Mouse (Mus musculus) lung, embryonic 14.5 days (tissue): ENCODE measurements around the gene Idnk. TPM values are rescaled to one million over a fixed set of nuclear protein-coding genes. Genes with fewer than 3 reads are reported as not detected.

Experiments used
- ATAC-seq: fragments of 200-750 bp; cut with Nextera tagmentation; 2 replicates; pipeline ENCODE4 v1.8.0; 2017; ENCODE audit warnings: mild to moderate bottlenecking, moderate TSS enrichment, moderate library complexity; ENCODE audit not compliant: insufficient read depth
- DNase-seq: peaks from one replicate; pipeline ENCODE4 v3.0.0-alpha.2; 2015
- H3K27ac ChIP-seq: fragments of 300-500 bp; sonication (generic); 2 replicates; pipeline ENCODE4 v1.5.1; 2014; ENCODE audit warnings: low read depth, mild to moderate bottlenecking, moderate library complexity
- H3K27me3 ChIP-seq: fragments of 300-500 bp; sonication (generic); 2 replicates; pipeline ENCODE4 v1.6.1; 2014; ENCODE audit warnings: low read length, control low read depth; ENCODE audit not compliant: insufficient read depth
- H3K36me3 ChIP-seq: fragments of 300-500 bp; sonication (generic); 2 replicates; pipeline ENCODE4 v1.6.1; 2014; ENCODE audit warnings: control low read depth; ENCODE audit not compliant: insufficient read depth
- H3K4me1 ChIP-seq: fragments of 300-500 bp; sonication (generic); 2 replicates; pipeline ENCODE4 v1.6.1; 2014; ENCODE audit warnings: antibody characterized with exemption, control low read depth; ENCODE audit not compliant: insufficient read depth
- H3K4me2 ChIP-seq: fragments of 300-500 bp; sonication (generic); 2 replicates; pipeline ENCODE4 v1.6.1; 2014; ENCODE audit warnings: mild to moderate bottlenecking
- H3K4me3 ChIP-seq: fragments of 300-500 bp; sonication (generic); 2 replicates; pipeline ENCODE4 v1.5.1; 2014; ENCODE audit warnings: low read depth, low read length
- H3K9ac ChIP-seq: fragments of 300-500 bp; sonication (generic); 2 replicates; pipeline ENCODE4 v1.6.1; 2014
- H3K9me3 ChIP-seq: fragments of 300-500 bp; sonication (generic); 2 replicates; pipeline ENCODE4 v1.6.1; 2016; ENCODE audit warnings: low read depth, low read length, control low read depth
- CTCF ChIP-seq: IDR thresholded peaks from 2 replicates; pipeline ENCODE4 v1.5.1; 2016; ENCODE audit warnings: antibody characterized with exemption, low read depth
- WGBS: fragments of 180-500 bp; shearing (Covaris S2); extraction: QIAGEN DNeasy Blood & Tissue Kit; methylation state at CpG from one replicate; pipeline ENCODE4 v1.1.7; 2014; 5-methylcytosine and 5-hydroxymethylcytosine counted together
- polyA plus RNA-seq: library from polyadenylated mRNA; unstranded; fragments of >200 nt; fragmentation: Nextera tagmentation; extraction: Ambion mirVana; gene quantifications from 2 replicates; pipeline ENCODE4 v1.2.1, GENCODE M21; 2014

Gene Idnk
- polyA plus RNA-seq, 1 experiment from 2014 or later, result 30.9 TPM

GRCm38 (mm10) chr13:58192146-58192545 is 34.7 kb downstream of the Idnk start:
- ATAC-seq (no peak), DNase-seq (no peak)
- H3K4me1 ChIP-seq, result no peaks in the 10 kb centered on the region
- peaks cover 73% of the 10 kb centered on the region for H3K36me3 ChIP-seq
- H3K4me3 ChIP-seq, result no peak overlapping the region
- no peak overlapping the region for H3K27ac ChIP-seq
- 92% methylated on average over 6 of the region's 6 CpGs for WGBS
- no peak overlapping the region for H3K9ac ChIP-seq
- H3K9me3 ChIP-seq, result no peaks in the 10 kb centered on the region
- no peak for TF ChIP-seq CTCF
- no peak overlapping the region for H3K4me2 ChIP-seq
- no peaks in the 10 kb centered on the region for H3K27me3 ChIP-seq

- H3K4me3 ChIP-seq, result no peak overlapping the region
- no peaks in the 10 kb centered on the region for H3K27me3 ChIP-seq
- WGBS, result 96% methylated on average over 3 of the region's 3 CpGs
- no peak overlapping the region for H3K27ac ChIP-seq
- peaks cover 75% of the 10 kb centered on the region for H3K36me3 ChIP-seq
- no peak for DNase-seq
- no peaks in the 10 kb centered on the region for H3K9me3 ChIP-seq
- no peak for ATAC-seq
- H3K4me2 ChIP-seq, result no peak overlapping the region
- no peaks in the 10 kb centered on the region for H3K4me1 ChIP-seq
- no peak for TF ChIP-seq CTCF
- H3K9ac ChIP-seq, result no peak overlapping the region
These were observed 35.8 kb downstream of the Idnk start for GRCm38 (mm10) chr13:58193221-58193620.

DNA sequence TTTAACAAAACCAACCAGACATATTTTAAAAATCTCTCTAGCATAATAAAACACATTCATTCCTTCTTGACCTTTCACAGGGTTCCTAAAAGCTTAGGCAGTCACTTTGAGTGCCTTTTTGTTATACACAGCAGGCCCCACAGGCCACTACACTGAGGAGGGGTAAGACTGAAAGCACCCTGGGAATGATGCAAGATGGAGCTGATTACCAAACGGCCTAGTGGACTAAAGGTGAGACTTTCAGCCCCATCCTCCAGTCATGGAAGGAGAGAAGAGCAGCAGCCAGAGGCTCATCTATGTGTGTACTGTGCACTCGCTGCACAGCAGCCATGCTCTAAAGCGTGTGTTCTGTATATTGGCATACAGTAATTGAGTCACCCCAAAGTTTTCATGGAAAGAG is 37.5 kb downstream of the Idnk start:
- ATAC-seq (no peak), DNase-seq (no peak)
- no peaks in the 10 kb centered on the region for H3K4me1 ChIP-seq
- H3K9ac ChIP-seq, result no peak overlapping the region
- TF ChIP-seq CTCF, result no peak
- 88% methylated on average over 3 of the region's 3 CpGs for WGBS
- peaks cover 65% of the 10 kb centered on the region for H3K36me3 ChIP-seq
- no peak overlapping the region for H3K4me2 ChIP-seq
- no peaks in the 10 kb centered on the region for H3K27me3 ChIP-seq
- H3K9me3 ChIP-seq, result no peaks in the 10 kb centered on the region
- no peak overlapping the region for H3K27ac ChIP-seq
- H3K4me3 ChIP-seq, result no peak overlapping the region

- peaks cover 48% of the 10 kb centered on the region for H3K36me3 ChIP-seq
- DNase-seq, result no peak
- H3K27me3 ChIP-seq, result no peaks in the 10 kb centered on the region
- WGBS, result 77% methylated on average over 3 of the region's 3 CpGs
- TF ChIP-seq CTCF, result no peak
- no peak for ATAC-seq
- no peak overlapping the region for H3K27ac ChIP-seq
- no peak overlapping the region for H3K9ac ChIP-seq
- H3K9me3 ChIP-seq, result no peaks in the 10 kb centered on the region
- no peak overlapping the region for H3K4me2 ChIP-seq
- no peaks in the 10 kb centered on the region for H3K4me1 ChIP-seq
- H3K4me3 ChIP-seq, result no peak overlapping the region
These were observed 39.8 kb downstream of the Idnk start for GRCm38 (mm10) chr13:58197211-58197610.

GRCm38 (mm10) chr13:58197981-58198640 is 40.7 kb downstream of the Idnk start:
- Histone ChIP-seq H3K9ac (no peak overlapping the region), H3K27ac (no peak overlapping the region), H3K27me3 (no peaks in the 10 kb centered on the region), H3K36me3 (peaks cover 40% of the 10 kb centered on the region), H3K4me2 (no peak overlapping the region), H3K4me1 (no peaks in the 10 kb centered on the region), H3K4me3 (no peak overlapping the region), H3K9me3 (no peaks in the 10 kb centered on the region)
- DNase-seq (no peak), ATAC-seq (no peak)
- 85% methylated on average over 7 of the region's 7 CpGs for WGBS
- TF ChIP-seq CTCF, result no peak

GRCm38 (mm10) chr13:58201343-58201742 is 43.9 kb downstream of the Idnk start:
- Histone ChIP-seq H3K4me1 (no peaks in the 10 kb centered on the region), H3K27ac (no peak overlapping the region), H3K4me3 (no peak overlapping the region), H3K9ac (no peak overlapping the region), H3K36me3 (peaks cover 18% of the 10 kb centered on the region), H3K9me3 (no peaks in the 10 kb centered on the region), H3K4me2 (no peak overlapping the region), H3K27me3 (no peaks in the 10 kb centered on the region)
- TF ChIP-seq CTCF, result no peak
- WGBS, result 84% methylated on average over 6 of the region's 6 CpGs
- ATAC-seq (no peak), DNase-seq (no peak)

DNA sequence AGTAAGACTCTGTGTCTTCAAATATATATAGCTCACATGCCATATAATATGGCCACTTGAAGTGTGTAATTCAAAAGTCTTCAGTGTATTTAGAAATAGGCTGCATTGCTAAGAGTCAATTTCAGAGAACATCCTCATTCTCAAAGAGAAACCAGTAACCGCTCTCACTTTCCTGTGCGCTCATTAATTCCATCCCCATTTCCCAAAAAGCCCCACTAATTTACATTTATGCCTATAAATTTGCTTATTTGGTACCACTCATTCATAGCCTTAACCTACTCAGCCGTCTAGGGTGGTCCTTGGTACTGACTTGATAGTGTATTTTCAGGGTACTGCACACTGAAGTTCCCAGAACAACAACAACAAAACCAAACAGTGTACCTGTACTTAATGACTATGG is 44.5 kb downstream of the Idnk start:
- H3K4me3 ChIP-seq, result no peak overlapping the region
- WGBS, result 92% methylated on average over 3 of the region's 3 CpGs
- H3K27ac ChIP-seq, result no peak overlapping the region
- no peaks in the 10 kb centered on the region for H3K9me3 ChIP-seq
- no peaks in the 10 kb centered on the region for H3K27me3 ChIP-seq
- peaks cover 13% of the 10 kb centered on the region; the same call in 1 of the 2 replicates for H3K36me3 ChIP-seq
- DNase-seq (no peak), ATAC-seq (no peak)
- H3K9ac ChIP-seq, result no peak overlapping the region
- H3K4me2 ChIP-seq, result no peak overlapping the region
- TF ChIP-seq CTCF, result no peak
- no peaks in the 10 kb centered on the region for H3K4me1 ChIP-seq
